Mouse (Mus musculus) hindbrain, embryonic 15.5 days (tissue): ENCODE results near the gene Pole. TPM values are rescaled to one million over a fixed set of nuclear protein-coding genes. Genes with fewer than 3 reads are reported as not detected.
A peak's percentile ranks its signal among the peaks of the same experiment; 100 is the strongest.

Source experiments
- ATAC-seq: fragments of 200-750 bp; cut with Nextera tagmentation; 2 replicates; pipeline ENCODE4 v1.8.0; 2017; ENCODE audit warnings: low read depth, moderate number of reproducible peaks, moderate TSS enrichment; ENCODE audit not compliant: low FRiP score
- H3K27ac ChIP-seq: fragments of 300-500 bp; sonication (generic); replicated peaks from 2 replicates; pipeline ENCODE4 v1.5.1; 2015; ENCODE audit warnings: mild to moderate bottlenecking, inconsistent platforms
- H3K27me3 ChIP-seq: fragments of 300-500 bp; sonication (generic); 2 replicates; pipeline ENCODE4 v1.6.1; 2015; ENCODE audit warnings: control low read depth, inconsistent platforms
- H3K36me3 ChIP-seq: fragments of 300-500 bp; sonication (generic); 2 replicates; pipeline ENCODE4 v1.6.1; 2015; ENCODE audit warnings: control low read depth, inconsistent platforms
- H3K4me1 ChIP-seq: fragments of 300-500 bp; sonication (generic); replicated peaks from 2 replicates; pipeline ENCODE4 v1.6.1; 2015; ENCODE audit warnings: control low read depth, inconsistent platforms
- H3K4me2 ChIP-seq: fragments of 300-500 bp; sonication (generic); 2 replicates; pipeline ENCODE4 v1.6.1; 2015; ENCODE audit warnings: moderate library complexity, mild to moderate bottlenecking, inconsistent platforms
- H3K4me3 ChIP-seq: fragments of 300-500 bp; sonication (generic); 2 replicates; pipeline ENCODE4 v1.5.1; 2015; ENCODE audit warnings: mild to moderate bottlenecking, inconsistent platforms
- H3K9ac ChIP-seq: fragments of 300-500 bp; sonication (generic); 2 replicates; pipeline ENCODE4 v1.6.1; 2015; ENCODE audit warnings: inconsistent platforms
- H3K9me3 ChIP-seq: fragments of 300-500 bp; sonication (generic); 2 replicates; pipeline ENCODE4 v1.6.1; 2016; ENCODE audit warnings: control low read depth, inconsistent platforms
- WGBS: fragments of 180-500 bp; shearing (Covaris S2); methylation state at CpG from one replicate; pipeline ENCODE4 v1.1.7; 2015; 5-methylcytosine and 5-hydroxymethylcytosine counted together
- polyA plus RNA-seq: library from polyadenylated mRNA; unstranded; fragments of >200 nt; fragmentation: Nextera tagmentation; extraction: Ambion mirVana; gene quantifications from 2 replicates; pipeline ENCODE4 v1.2.1, GENCODE M21; 2015

Pole gene
- polyA plus RNA-seq, 1 experiment from 2014 or later = 8.3 TPM

DNA sequence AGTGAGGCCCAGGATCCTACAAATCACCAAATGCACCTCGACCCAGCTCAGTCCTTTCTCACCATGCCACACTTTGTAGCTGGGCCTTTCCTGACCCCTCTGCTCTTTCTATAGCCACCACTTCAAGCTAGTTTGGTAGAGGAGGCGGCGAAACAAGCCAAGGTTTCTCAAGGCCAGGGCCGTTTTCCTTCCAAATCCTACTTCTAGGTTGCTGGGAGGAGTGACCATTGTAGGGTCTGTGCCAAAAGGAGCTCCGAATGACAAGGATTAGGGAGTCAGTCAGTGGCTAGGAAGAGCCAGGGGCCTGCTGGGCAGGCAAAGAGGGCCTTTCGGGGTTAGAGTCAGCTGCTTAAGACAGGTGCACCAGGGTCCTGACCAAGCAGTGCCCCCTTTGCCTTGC lies 98.4 kb downstream of the Pole start:
- Histone ChIP-seq H3K27ac (no peak overlapping the region), H3K4me1 (peaks cover 36% of the 10 kb centered on the region), H3K9ac (no peak overlapping the region), H3K27me3 (0 out of 2 replicates have a peak, but pooled peaks cover 5% of the 10 kb centered on the region), H3K9me3 (no peaks in the 10 kb centered on the region), H3K36me3 (no peaks in the 10 kb centered on the region), H3K4me3 (no peak overlapping the region), H3K4me2 (peak overlapping the region; percentile 60)
- ATAC-seq = no peak
- WGBS = 82% methylated on average over 6 of the region's 6 CpGs

DNA sequence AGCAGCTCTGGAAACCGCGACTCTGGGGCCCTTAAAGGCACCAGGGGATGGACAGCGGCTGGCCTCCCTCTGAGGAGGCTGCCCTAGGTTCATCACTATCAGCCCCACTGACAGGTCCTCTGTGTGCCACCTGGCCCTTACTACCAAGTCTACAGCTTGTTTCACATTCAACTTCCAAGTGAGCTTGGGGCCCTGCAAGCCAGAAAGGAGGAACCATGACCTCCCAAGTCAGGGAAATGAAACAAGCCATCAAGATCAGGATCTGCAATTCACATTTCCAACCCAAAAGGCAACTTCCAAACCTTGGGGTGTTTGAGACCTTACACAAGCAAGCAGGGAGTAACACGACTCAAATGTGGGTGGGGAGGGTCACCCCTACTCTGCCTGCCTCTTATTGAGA lies 99.2 kb downstream of the Pole start:
- Histone ChIP-seq H3K4me2 (peak overlapping the region; percentile 60), H3K27ac (no peak overlapping the region), H3K9ac (no peak overlapping the region), H3K9me3 (no peaks in the 10 kb centered on the region), H3K36me3 (no peaks in the 10 kb centered on the region), H3K27me3 (0 out of 2 replicates have a peak, but pooled peaks cover 5% of the 10 kb centered on the region), H3K4me3 (peak overlapping the region; percentile 65), H3K4me1 (peaks cover 36% of the 10 kb centered on the region)
- whole genome bisulfite sequencing = 56% methylated on average over 4 of the region's 4 CpGs
- ATAC-seq = no peak

DNA sequence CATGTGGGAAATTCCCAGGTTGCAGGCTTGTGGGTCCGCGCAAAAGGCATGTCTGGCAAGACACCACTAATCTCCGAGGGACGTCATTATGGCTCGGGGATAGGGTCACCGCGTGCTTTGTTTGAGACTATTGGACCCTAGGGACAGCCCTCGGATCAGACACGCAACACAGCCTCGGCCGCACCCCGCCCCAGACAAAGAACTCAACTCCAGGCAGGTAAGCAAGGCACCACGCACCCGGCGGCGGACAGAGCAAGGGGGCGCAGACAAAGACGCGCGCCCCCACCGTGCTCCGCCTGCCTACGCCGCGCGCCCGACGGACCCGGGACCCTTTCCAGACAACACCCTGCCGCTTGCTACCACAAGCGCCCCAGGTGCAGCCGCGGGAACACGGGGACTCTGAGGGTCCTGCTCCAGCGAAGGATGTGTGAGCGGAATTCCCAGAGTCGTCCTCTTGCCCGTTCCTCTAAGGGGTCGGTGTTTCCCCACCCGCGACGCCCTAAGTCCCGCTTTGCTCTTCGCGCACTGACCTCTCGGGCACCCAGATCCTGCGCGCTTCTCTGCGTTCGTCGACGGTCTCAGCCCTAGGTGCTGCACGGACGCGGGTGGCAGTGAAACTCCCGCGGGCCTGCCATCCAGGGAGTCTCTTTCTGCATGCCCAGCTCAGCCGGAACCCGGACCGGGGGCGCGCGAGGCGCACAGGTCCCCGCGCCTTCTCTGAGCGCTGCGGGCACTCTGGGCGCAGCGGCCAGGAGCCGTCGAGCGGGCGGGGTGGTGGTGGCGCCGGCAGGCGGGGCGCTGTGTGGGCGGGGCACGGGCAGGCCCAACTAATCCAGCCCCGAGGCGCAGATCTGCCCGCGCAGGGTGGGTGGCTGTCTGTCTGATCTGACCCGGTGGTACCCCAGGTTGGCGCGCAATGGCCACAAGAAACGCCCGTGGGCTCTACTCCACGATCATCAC lies 100.5 kb downstream of the Pole start:
- Histone ChIP-seq H3K9me3 (no peaks in the 10 kb centered on the region), H3K4me1 (peaks cover 36% of the 10 kb centered on the region), H3K27ac (peak overlapping the region; percentile 61), H3K4me3 (peak overlapping the region; percentile 65), H3K9ac (peak overlapping the region; percentile 61), H3K4me2 (peak overlapping the region; percentile 60), H3K27me3 (0 out of 2 replicates have a peak, but pooled peaks cover 5% of the 10 kb centered on the region), H3K36me3 (no peaks in the 10 kb centered on the region)
- peak; percentile 82 for ATAC-seq
- 1% methylated on average over 87 of the region's 90 CpGs for WGBS

Other genes with a start within 250 kb of the Pole start
- gene Gm17655, start 213.8 kb upstream of the Pole start, polyA plus RNA-seq = 4.3 and 6.4 TPM in 2 replicates
- 0.29 and 0.35 TPM in 2 replicates for gene Gm35315, start 191.9 kb upstream of the Pole start, polyA plus RNA-seq
- gene Plcxd1, start 186.3 kb upstream of the Pole start, polyA plus RNA-seq = 6.0 and 6.1 TPM in 2 replicates
- 61.1 and 63.6 TPM in 2 replicates for gene Gtpbp6, start 178.1 kb upstream of the Pole start, polyA plus RNA-seq
- 13.3 and 16.2 TPM in 2 replicates for gene Zfp605, start 176.2 kb upstream of the Pole start, polyA plus RNA-seq
- gene Chfr, start 150.5 kb upstream of the Pole start, polyA plus RNA-seq = 72.9 and 76.5 TPM in 2 replicates
- 23.2 and 24.8 TPM in 2 replicates for gene Golga3, start 109.6 kb upstream of the Pole start, polyA plus RNA-seq
- gene Ankle2, start 55.3 kb upstream of the Pole start, polyA plus RNA-seq = 20.5 and 24.1 TPM in 2 replicates
- gene Pgam5, start 16.4 kb upstream of the Pole start, polyA plus RNA-seq = 91.4 and 97.9 TPM in 2 replicates
- gene Pxmp2, start 120 bp upstream of the Pole start, polyA plus RNA-seq = 11.9 TPM in 2 replicates
- 10.2 and 10.7 TPM in 2 replicates for gene P2rx2, start 56.9 kb downstream of the Pole start, polyA plus RNA-seq
- gene Lrcol1, start 58.4 kb downstream of the Pole start, polyA plus RNA-seq = not detected in 2 replicates
- 20.8 and 25.1 TPM in 2 replicates for gene Fbrsl1, start 162.2 kb downstream of the Pole start, polyA plus RNA-seq